Mouse (Mus musculus) midbrain, embryonic 10.5 days (tissue): ENCODE measurements around the gene Ikbke. TPM values are rescaled to one million over a fixed set of nuclear protein-coding genes. Genes with fewer than 3 reads are reported as not detected.

ENCODE experiments used
- DNase-seq: peaks from one replicate; pipeline ENCODE4 v3.0.0-alpha.2; 2017; ENCODE audit warnings: low spot score
- H3K27ac ChIP-seq: fragments of 300-500 bp; sonication (generic); replicated peaks from 2 replicates; pipeline ENCODE4 v1.5.1; 2016; ENCODE audit warnings: mild to moderate bottlenecking
- H3K27me3 ChIP-seq: fragments of 300-500 bp; sonication (generic); 2 replicates; pipeline ENCODE4 v1.6.1; 2016; ENCODE audit warnings: low read depth, mild to moderate bottlenecking; ENCODE audit not compliant: poor library complexity, severe bottlenecking
- H3K36me3 ChIP-seq: fragments of 300-500 bp; sonication (generic); 2 replicates; pipeline ENCODE4 v1.6.1; 2016; ENCODE audit warnings: mild to moderate bottlenecking, moderate library complexity
- H3K4me1 ChIP-seq: fragments of 300-500 bp; sonication (generic); 2 replicates; pipeline ENCODE4 v1.6.1; 2016
- H3K4me3 ChIP-seq: fragments of 300-500 bp; sonication (generic); 2 replicates; pipeline ENCODE4 v1.5.1; 2016; ENCODE audit warnings: mild to moderate bottlenecking, moderate library complexity
- H3K9me3 ChIP-seq: fragments of 300-500 bp; sonication (generic); replicated peaks from 2 replicates; pipeline ENCODE4 v1.6.1; 2016; ENCODE audit warnings: mild to moderate bottlenecking
- whole genome bisulfite sequencing: fragments of 180-500 bp; shearing (Covaris S2); methylation state at CpG from one replicate; pipeline ENCODE4 v1.1.7; 2016; 5-methylcytosine and 5-hydroxymethylcytosine counted together
- polyA plus RNA-seq: library from polyadenylated mRNA; unstranded; fragments of >200 nt; fragmentation: Nextera tagmentation; extraction: Ambion mirVana; gene quantifications from 2 replicates; pipeline ENCODE4 v1.2.1, GENCODE M21; 2016

The Ikbke gene
- polyA plus RNA-seq, 1 experiment from 2014 or later = 0.54 TPM

- peaks cover 97% of the 10 kb centered on the region for H3K36me3 ChIP-seq
Observed at GRCm38 (mm10) chr1:131296726-131297125, 17.3 kb upstream of the Ikbke start.

GRCm38 (mm10) chr1:131295200-131295599, 15.8 kb upstream of the Ikbke start:
- H3K4me1 ChIP-seq = no peaks in the 10 kb centered on the region
- no peak overlapping the region for H3K4me3 ChIP-seq
- no peaks in the 10 kb centered on the region for H3K27me3 ChIP-seq
- no peak overlapping the region for H3K27ac ChIP-seq
- WGBS = 93% methylated on average over 8 of the region's 8 CpGs
- no peak for DNase-seq
- H3K36me3 ChIP-seq = peaks cover 92% of the 10 kb centered on the region
- H3K9me3 ChIP-seq = no peaks in the 10 kb centered on the region

More at GRCm38 (mm10) chr1:131296726-131297125, 17.3 kb upstream of the Ikbke start:
- Histone ChIP-seq H3K9me3 (no peaks in the 10 kb centered on the region), H3K4me3 (no peak overlapping the region), H3K4me1 (no peaks in the 10 kb centered on the region), H3K27me3 (no peaks in the 10 kb centered on the region), H3K27ac (no peak overlapping the region)
- 86% methylated on average over 7 of the region's 7 CpGs for WGBS
- no peak for DNase-seq

GRCm38 (mm10) chr1:131293922-131294250, 14.5 kb upstream of the Ikbke start:
- H3K4me1 ChIP-seq = no peaks in the 10 kb centered on the region
- peaks cover 86% of the 10 kb centered on the region for H3K36me3 ChIP-seq
- no peaks in the 10 kb centered on the region for H3K27me3 ChIP-seq
- H3K9me3 ChIP-seq = no peaks in the 10 kb centered on the region
- no peak overlapping the region for H3K4me3 ChIP-seq
- WGBS = 100% methylated on average over 2 of the region's 2 CpGs
- DNase-seq = no peak
- H3K27ac ChIP-seq = no peak overlapping the region

- Histone ChIP-seq H3K27ac (no peak overlapping the region), H3K4me3 (no peak overlapping the region), H3K9me3 (no peaks in the 10 kb centered on the region), H3K4me1 (no peaks in the 10 kb centered on the region), H3K27me3 (no peaks in the 10 kb centered on the region), H3K36me3 (peaks cover 85% of the 10 kb centered on the region)
- no peak for DNase-seq
- 89% methylated on average over 4 of the region's 4 CpGs for WGBS
Observed at GRCm38 (mm10) chr1:131293221-131293921, 14.0 kb upstream of the Ikbke start.

- 48% methylated on average over 2 of the region's 2 CpGs for WGBS
- Histone ChIP-seq H3K4me1 (no peaks in the 10 kb centered on the region), H3K9me3 (no peaks in the 10 kb centered on the region), H3K36me3 (peaks cover 76% of the 10 kb centered on the region), H3K27me3 (no peaks in the 10 kb centered on the region), H3K27ac (no peak overlapping the region), H3K4me3 (no peak overlapping the region)
- peak; percentile 42 for DNase-seq
Observed at GRCm38 (mm10) chr1:131290648-131291047, 11.2 kb upstream of the Ikbke start.

- WGBS = 92% methylated on average over 6 of the region's 6 CpGs
- H3K9me3 ChIP-seq = no peaks in the 10 kb centered on the region
- no peak overlapping the region for H3K4me3 ChIP-seq
- no peak overlapping the region for H3K27ac ChIP-seq
- H3K4me1 ChIP-seq = no peaks in the 10 kb centered on the region
- no peaks in the 10 kb centered on the region for H3K27me3 ChIP-seq
- peaks cover 58% of the 10 kb centered on the region for H3K36me3 ChIP-seq
- no peak for DNase-seq
Observed at GRCm38 (mm10) chr1:131288938-131289337, 9.5 kb upstream of the Ikbke start.

GRCm38 (mm10) chr1:131287267-131287666, 7.9 kb upstream of the Ikbke start:
- Histone ChIP-seq H3K27ac (no peak overlapping the region), H3K9me3 (no peaks in the 10 kb centered on the region), H3K27me3 (no peaks in the 10 kb centered on the region), H3K4me1 (no peaks in the 10 kb centered on the region), H3K4me3 (no peak overlapping the region), H3K36me3 (peaks cover 42% of the 10 kb centered on the region)
- 79% methylated on average over 2 of the region's 2 CpGs for WGBS
- DNase-seq = no peak

GRCm38 (mm10) chr1:131286803-131287202, 7.4 kb upstream of the Ikbke start:
- H3K4me1 ChIP-seq = no peaks in the 10 kb centered on the region
- H3K27me3 ChIP-seq = no peaks in the 10 kb centered on the region
- no peak overlapping the region for H3K4me3 ChIP-seq
- no peak overlapping the region for H3K27ac ChIP-seq
- peaks cover 38% of the 10 kb centered on the region for H3K36me3 ChIP-seq
- no peak for DNase-seq
- H3K9me3 ChIP-seq = no peaks in the 10 kb centered on the region
- WGBS = 82% methylated on average over 5 of the region's 5 CpGs

GRCm38 (mm10) chr1:131284616-131285015, 5.2 kb upstream of the Ikbke start:
- Histone ChIP-seq H3K4me3 (no peak overlapping the region), H3K4me1 (0 out of 2 replicates have a peak, but pooled peaks cover under 1% of the 10 kb centered on the region), H3K36me3 (peaks cover 29% of the 10 kb centered on the region), H3K27ac (no peak overlapping the region), H3K9me3 (no peaks in the 10 kb centered on the region), H3K27me3 (no peaks in the 10 kb centered on the region)
- WGBS = 85% methylated on average over 4 of the region's 4 CpGs
- no peak for DNase-seq

GRCm38 (mm10) chr1:131284167-131284566, 4.8 kb upstream of the Ikbke start:
- DNase-seq = no peak
- Histone ChIP-seq H3K4me3 (no peak overlapping the region), H3K27me3 (no peaks in the 10 kb centered on the region), H3K27ac (no peak overlapping the region), H3K4me1 (peaks cover 5% of the 10 kb centered on the region; the same call in 1 of the 2 replicates), H3K9me3 (no peaks in the 10 kb centered on the region), H3K36me3 (peaks cover 24% of the 10 kb centered on the region)
- 96% methylated on average over 1 of the region's 1 CpGs for WGBS

- WGBS = 71% methylated on average over 4 of the region's 4 CpGs
- no peaks in the 10 kb centered on the region for H3K27me3 ChIP-seq
- peaks cover 7% of the 10 kb centered on the region; the same call in 1 of the 2 replicates for H3K36me3 ChIP-seq
- H3K4me3 ChIP-seq = no peak overlapping the region
- no peaks in the 10 kb centered on the region for H3K9me3 ChIP-seq
- peaks cover 8% of the 10 kb centered on the region; the same call in 1 of the 2 replicates for H3K4me1 ChIP-seq
- H3K27ac ChIP-seq = no peak overlapping the region
- no peak for DNase-seq
Observed at GRCm38 (mm10) chr1:131281731-131282130, 2.3 kb upstream of the Ikbke start.

GRCm38 (mm10) chr1:131280280-131280679, 874 bp upstream of the Ikbke start:
- peaks cover 8% of the 10 kb centered on the region; the same call in 1 of the 2 replicates for H3K4me1 ChIP-seq
- H3K27me3 ChIP-seq = no peaks in the 10 kb centered on the region
- WGBS = 68% methylated on average over 3 of the region's 3 CpGs

GRCm38 (mm10) chr1:131278606-131279455, 575 bp downstream of the Ikbke start:
- no peaks in the 10 kb centered on the region for H3K36me3 ChIP-seq
- H3K4me3 ChIP-seq = no peak overlapping the region
- DNase-seq = no peak
- no peak overlapping the region; the same call in 1 of the 2 replicates for H3K27ac ChIP-seq
- 57% methylated on average over 8 of the region's 8 CpGs for WGBS
- no peaks in the 10 kb centered on the region for H3K27me3 ChIP-seq
- peaks cover 8% of the 10 kb centered on the region; the same call in 1 of the 2 replicates for H3K4me1 ChIP-seq
- no peaks in the 10 kb centered on the region for H3K9me3 ChIP-seq

More at GRCm38 (mm10) chr1:131280280-131280679, 874 bp upstream of the Ikbke start:
- DNase-seq = no peak
- Histone ChIP-seq H3K36me3 (no peaks in the 10 kb centered on the region), H3K4me3 (no peak overlapping the region), H3K27ac (no peak overlapping the region), H3K9me3 (no peaks in the 10 kb centered on the region)
